Mouse (Mus musculus): Measurements from ENCODE around the gene Smyd3.
"Not testable (repeated sequence)": the region's sequence is repeated elsewhere in the genome, so short reads cannot be mapped to it uniquely, and the experiment has no call there.

The Smyd3 gene

DNA sequence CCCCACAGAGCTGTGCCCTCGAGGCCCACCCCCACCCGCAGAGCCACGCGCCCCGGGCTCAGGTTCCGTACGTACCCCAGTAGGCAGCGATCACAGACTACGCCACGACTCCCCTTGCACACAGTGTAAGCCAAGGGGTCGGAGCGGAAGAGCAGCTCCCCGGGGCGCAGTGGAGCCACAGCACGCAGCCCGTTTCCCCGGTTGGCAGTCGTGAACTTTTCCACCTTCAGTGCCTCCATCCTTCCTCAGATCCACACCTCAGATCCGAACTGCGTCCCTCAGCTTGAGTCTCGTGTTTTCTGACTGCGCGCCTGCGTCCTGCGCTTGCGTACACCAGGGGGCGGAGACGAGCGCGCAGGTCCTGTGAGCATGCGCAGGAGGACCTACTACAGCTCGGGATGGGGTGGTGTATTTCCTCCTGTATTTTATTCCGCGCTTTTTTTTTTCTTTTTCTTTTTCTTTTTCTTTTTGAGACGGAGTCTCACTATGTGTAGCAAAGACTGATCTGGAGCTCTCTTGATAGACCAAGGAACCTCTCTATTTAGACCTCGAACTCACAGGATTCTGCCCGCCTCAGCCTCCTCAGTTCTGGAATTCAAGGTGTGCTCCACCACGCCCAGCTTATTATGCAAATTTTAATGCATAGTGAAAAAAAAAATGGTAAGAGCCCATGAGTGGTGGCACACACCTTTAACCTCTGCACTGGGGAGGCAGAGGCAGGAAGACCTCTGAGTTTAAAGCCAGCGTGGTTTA is at the start of gene Smyd3:
TSS of gene Smyd3 (minus strand) at position 329 of the 753 bp plus-strand sequence.
- in situ Hi-C loops (cut with MboI, MseI) = no loop called here

DNA sequence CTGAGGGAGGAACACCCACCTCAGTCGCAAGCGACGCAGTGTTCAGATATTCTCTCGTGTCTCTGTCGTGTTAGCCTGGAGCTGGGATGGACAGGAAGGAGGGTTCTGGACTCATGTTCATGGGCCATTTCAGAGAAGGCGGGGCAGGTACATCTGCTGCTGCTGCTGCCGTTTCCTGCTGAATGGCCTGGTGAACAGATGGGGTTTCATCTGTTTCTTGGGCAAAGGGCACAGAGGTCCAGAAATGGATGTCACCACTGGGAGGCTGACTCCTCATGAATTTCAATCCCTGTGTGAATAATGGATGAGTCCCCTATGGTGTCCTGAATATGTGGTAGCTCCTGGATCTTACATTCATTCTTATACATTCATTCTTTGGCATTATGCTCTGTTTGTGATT is 49.7 kb upstream of the Smyd3 start:
- in situ Hi-C loops (cut with MboI, MseI) = no loop called here

DNA sequence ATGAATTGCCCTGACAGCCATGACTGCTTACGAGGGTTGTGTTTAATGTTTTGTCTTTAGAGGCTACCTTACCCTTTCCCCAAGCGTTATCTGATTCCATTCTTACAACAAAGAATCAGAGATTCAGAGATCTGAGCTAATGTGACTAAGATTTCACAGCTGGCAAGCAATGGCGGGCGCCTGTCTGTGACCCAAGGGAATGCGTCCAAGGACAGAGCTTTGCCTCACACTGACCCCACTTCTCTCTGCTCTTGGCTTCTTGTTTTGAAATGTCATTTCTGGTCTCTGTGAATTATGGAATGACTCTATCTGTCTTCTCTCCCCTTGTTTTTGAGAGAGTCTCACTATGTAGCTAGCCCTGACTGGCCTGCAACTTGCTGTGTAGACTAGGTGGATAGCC is 46.1 kb upstream of the Smyd3 start:
- in situ Hi-C loops (cut with MboI, MseI) = no loop called here

DNA sequence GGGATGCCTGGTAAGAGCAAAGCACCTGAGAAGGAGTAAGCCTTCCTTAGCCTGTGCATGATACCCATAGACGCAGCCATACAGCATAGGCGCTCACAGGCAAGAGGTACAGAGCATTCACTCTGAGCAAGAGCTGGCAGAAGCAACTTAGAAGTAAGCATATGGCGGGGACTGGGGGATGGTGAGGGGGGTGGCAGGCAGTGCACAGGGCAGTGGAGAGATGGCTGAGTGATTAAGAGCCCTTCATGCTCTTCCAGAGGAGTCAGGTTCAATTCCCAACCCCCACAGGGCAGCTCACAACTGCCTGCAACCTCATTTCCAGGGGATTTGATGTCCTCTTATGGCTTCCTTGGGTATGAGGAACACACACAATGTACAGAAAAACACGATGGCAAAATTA is 45.4 kb upstream of the Smyd3 start:
- in situ Hi-C loops (cut with MboI, MseI) = no loop called here

DNA sequence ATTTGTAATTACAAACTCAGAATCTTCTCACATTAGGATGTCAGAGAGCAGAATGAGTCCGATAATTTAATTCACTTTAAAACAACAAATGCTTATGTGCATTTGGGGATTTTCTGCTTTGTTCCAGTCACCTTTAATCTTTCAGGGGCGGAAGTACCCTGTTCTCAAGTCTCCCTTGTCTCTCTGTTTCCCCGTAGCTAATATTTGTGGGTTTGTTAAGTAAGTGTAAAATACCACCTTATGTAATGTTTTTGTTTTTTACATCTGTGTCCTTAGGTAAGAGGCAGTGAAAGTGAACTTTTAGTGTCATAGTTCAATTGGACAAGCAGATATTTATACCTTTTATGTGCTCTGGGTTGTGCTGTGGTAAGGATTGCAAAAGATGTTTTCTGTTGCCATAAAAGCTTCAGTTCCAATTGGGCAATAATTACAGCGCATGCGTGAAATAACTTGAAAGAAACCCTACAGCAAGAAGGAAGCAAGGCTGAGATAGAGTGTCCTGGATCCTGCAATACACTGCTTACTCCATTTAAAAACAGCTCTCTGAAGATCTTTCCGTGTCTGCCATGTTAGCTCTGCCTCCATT is 43.1 kb upstream of the Smyd3 start:
- in situ Hi-C loops (cut with MboI, MseI) = no loop called here

DNA sequence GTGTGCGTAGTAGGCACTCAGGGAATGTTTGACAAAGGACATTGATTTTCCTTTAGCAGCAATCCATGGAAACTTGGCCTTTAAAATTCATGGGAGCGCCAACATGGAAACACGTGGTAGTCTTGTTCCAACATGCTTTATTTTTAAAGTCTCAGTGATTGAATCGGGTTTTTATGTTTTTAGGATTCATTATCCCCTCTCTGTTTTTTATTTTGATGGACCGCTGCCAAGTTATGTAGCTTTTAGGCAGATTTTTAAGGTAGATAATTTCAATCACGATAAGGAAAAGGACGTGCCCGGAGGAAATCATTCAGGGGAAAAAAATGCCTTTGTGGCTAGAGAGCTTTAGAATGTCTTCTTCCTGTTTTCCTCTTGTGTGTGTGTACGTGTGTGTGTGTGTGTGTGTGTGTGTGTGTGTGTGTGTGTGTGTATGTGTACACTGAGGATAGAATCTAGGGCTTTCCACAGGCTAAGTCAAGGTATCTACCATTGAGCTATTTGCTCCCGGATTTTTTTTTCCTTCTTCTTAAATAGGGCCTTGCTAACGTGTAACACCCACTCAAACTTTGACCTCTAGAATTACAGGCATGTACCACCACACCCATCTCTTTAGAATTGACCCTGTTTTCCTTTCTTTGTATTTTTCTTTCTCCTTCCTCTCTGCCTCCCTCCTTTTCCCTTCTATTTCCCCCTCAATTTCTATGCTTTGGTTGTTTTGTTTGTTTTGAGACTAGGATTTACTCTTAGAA is 41.8 kb upstream of the Smyd3 start:
- in situ Hi-C loops (cut with MboI, MseI) = no loop called here

DNA sequence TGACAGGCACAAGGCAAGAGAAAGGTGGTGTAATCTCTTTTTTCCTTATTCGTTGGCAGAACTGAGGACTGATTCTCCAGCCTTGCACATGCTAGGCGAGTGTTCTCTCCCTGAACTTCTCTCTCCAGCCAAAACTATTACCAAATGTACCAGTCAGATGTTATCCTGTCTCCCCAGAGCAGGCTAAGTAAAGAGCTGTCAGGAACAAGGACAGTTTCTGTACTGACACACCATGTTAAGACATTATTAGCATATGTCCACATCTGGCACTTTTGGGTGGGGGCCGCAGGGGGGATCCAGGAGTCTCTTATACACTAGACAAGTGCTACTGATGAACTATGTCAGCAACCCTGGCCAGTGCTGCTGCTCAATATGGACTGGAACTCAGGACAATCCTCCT is 39.1 kb upstream of the Smyd3 start:
- in situ Hi-C loops (cut with MboI, MseI) = no loop called here

DNA sequence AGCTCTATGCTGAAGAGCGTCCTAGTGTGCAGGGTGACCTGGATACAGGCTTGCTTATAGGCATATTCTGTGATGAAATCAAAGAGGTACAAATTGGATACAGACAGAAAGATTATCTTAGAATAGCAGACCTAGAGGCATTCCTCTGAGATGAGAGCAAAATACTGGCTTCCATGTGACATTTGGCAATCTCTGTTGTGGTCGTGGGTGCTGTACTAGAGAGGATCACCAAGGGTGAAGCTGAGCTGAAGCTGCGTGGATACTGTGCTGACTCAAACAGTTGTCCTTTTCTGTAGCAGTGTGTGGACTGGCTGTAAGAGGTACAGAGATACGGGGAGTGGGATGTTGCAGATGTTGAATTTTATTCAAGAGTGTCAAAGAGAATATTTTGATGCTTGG is 36.1 kb upstream of the Smyd3 start:
- in situ Hi-C loops (cut with MboI, MseI) = no loop called here

DNA sequence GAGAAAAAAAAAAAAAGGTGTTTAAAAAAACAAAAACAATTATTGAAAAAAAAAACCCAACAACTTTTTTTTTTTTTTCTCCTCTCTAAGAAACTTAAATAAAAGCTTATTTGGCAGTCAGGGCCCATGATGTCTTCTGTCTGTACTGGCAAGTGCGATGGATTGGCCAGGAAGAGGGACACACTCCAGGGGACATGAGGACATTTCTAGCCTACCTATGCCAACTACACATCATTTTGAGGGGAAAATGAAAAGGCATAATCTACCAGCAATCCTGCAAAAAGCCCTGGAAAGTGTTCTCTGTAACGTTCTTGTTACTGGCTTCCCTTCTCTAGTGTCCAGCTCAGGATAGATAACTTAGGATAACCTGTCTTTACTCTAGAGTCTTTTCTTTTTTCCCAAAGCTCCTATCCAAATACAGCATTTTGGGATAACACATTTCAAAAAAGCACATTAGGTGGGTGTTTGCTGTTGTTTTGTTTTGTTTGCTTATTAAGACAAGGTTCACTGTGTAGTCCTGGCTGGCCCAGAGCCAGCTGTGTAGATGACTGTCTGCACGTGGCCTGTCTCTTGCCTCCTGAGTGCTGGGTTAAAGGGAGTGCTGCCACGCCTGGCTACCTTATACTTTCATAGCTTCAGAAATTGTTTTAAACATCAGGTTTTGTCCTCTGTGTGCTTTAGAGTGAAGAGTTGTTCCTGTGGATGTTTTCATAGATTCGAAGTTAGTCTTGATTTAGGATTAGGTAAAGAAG is 35.5 kb upstream of the Smyd3 start:
- in situ Hi-C loops (cut with MboI, MseI) = no loop called here

DNA sequence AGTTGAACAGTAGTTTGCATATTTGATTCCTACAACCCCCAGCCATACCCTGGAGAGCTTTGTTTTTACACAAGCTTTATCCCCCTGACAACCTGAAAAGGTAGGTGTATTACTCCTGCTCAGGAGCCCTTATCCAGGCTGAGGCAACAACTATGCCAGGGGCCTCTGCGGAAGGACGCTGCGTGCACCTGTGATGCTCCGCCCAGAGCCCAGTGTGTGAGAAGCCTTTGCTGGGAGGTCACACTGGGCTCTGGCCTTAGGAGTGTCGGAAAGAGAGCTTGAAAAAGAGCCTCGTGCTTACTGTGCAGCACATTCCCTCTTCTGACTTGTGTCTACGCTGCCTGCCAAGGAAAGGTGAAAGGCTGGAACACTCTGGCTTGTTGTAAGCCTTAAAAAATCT is 34.9 kb upstream of the Smyd3 start:
- in situ Hi-C loops (cut with MboI, MseI) = no loop called here

DNA sequence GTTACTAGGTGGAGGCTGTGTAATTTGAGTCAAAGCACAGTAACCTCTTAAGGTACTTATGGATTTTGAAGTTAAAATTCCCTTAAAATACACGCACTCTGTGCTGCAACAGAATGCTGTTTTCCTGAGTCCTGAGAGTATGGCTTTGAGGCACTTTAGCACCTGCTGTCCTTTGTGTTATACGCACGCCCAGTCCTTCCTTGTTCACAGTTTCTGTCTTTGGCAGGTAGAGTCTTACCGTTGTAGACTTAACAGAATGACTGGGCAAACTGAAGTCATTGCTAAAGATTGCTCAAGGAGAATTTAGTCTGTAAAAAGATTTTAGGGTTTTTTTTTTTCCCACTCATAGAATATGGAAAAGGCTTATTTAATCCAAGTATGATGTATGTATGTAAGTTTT is 34.1 kb upstream of the Smyd3 start:
- in situ Hi-C loops (cut with MboI, MseI) = no loop called here

DNA sequence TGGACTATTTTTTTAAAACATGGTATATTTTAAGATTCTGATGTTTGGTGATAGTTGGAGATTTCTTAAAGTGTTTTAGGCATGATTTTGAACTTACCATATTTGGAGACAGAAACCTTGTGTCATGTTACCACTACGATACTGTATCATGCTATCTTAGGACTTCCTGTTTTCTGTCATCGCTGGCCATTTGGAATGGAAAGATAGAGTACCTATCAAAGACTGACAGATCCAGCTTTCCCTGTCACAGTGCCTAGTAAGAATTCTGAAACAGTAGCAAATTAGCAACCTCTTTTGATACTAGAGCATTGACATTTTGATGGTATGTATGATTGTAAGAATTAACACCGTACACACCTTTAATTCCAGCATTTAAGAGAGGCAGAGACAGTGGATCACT is 33.5 kb upstream of the Smyd3 start:
- in situ Hi-C loops (cut with MboI, MseI) = no loop called here

DNA sequence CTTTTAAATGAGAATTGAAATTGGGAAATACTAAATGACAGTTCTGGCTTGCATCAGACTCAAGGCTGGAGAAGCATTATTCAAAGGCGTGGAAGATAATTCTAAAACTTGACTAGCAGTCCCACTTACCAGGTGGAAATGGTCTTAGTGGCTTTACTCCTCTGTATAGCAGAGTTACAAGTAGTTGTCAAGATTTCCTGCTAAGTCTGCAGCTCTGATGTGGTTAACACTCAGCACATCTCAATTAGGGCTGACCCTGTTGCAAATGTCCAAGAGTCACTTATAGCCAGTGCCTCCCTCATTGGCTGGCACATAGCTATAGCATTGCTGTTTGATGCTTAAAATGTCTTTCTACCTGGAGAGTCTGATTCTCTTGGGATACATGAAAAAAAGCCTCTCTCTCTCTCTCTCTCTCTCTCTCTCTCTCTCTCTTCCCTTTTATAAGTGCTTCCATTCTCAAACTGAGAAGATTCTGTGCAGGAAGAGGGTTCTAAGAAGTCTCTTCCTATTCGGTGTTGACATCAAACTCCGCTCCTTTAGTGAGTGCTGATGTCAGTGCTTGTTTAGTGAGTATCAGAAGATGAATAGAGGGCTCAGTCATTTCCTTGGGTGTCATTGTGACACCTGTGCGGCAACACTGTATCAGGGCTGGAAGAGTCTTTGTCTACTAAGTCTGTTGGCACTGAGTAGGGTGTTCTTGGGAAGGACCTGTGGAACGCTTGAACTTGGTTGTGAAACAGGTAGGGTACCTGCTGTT is 31.3 kb upstream of the Smyd3 start:
- in situ Hi-C loops (cut with MboI, MseI) = no loop called here

DNA sequence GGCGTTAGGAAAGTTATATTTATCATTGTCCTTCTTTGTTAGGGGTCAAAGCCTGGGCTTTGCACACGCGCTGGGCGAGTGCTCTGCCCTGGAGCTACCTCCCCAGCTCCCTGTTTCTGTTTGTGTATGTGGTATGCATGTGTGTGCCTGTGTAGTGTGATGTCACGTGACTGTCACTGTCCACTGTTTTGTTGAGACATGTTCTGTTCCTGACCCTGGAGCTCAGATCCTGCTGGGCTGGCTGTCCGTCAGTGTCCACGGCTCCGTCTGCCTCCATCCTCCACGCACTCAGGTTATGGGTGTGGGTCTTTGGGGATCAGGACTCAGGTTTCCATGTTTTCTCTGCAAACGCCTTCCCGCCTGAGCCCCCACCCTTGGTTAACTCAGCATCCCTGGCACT is 30.4 kb upstream of the Smyd3 start:
- in situ Hi-C loops (cut with MboI, MseI) = no loop called here

DNA sequence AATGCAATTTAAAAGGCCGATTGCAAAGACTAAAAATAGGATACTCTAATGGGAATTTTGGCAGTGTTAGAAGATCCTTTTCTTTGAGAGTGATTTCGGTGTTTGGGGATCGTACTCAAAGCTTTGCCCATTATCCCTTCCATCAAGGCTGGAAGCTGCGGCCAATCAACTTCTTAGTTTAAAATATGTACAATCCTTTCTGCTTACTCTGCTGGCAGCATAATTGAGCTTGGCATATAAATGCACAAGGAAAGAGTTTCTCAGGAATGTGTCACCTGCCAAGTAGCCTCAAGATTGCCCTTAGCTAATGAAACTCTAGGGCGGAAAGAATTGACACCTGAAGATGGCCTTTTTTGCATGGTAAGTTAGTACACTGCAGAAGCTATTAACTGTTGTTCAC is 29.3 kb upstream of the Smyd3 start:
- in situ Hi-C loops (cut with MboI, MseI) = no loop called here

DNA sequence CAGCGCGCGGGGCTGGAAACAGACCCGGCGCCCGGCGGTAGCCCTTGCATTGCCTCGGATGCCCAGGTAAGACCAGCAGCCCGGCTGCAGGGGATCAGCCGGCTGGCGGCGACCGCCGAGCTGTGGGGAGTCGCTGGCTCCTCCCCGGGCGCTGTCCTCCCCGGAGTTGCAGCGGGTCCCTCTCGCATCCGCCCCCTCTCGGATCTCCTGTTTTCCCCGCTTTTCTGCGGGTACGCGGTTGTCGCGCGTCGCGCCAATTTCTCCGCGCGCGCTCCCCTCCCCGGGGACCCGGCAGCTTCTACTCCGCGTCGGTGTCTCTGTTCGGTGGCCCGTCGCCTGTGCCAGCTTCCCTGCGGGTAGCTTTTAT is 28.7 kb upstream of the Smyd3 start:
- in situ Hi-C loops (cut with MboI, MseI) = no loop called here

DNA sequence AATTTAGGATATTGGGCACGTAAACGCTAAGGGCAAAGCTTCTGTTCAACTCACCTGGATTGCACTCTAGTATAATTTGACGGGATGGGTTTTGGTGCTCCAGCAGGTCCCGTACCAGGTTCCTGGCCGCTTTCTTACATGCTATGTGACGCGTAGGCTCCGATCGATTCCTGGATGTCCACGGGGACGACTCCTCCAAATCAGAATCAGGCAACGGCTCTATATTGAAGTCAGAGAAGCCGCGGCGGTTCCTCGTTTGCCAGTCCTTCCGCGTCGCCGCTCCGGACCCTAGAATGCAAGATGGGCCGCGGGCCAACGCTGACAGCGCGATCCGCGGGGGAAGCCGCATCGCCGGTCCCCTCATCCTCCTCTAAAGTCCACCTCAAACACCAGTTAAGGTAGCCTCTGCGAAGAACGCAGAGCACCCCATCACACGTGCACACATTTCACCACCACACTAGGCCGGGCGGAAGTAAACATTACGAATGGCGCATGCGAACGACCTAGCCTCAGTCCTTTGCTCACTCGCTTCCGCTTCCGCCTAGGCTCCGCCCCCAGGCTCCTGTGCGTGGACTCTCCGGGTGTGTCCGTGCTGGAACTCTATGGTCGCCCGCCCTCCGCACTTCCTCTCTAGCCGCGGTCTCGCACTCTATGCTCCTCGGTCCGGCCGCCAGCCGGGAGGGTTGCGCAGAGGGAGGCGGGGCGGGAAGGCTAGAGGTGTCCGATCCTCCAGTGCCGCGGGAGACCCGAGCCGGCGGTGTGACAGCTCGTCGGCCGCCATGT is 28.1 kb upstream of the Smyd3 start, which contains the start of the genes Tfb2m and Cnst:
TSS of gene Tfb2m (minus strand) at position 500 of the 783 bp plus-strand sequence.
TSS of gene Cnst (plus strand) at position 603 of the 783 bp plus-strand sequence.
- in situ Hi-C loops (cut with MboI, MseI) = not testable (repeated sequence)

DNA sequence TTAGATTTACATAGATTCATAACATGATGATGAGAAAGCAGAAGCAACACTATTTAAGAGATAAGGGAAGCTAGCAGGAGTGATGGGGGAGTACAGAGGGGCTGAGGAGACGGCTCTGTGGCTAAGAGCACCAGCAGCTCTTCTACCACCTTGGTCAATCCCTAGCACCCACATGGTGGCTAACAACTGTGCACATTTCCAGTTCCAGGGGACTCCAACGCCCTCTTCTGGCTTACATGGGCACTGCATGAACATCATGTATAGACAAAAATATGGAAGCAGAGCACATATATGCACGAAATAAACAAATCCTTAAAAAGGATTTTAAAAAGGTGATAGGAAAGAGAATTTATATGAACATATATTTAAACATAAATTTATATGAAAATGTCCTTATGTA is 23.7 kb upstream of the Smyd3 start:
- in situ Hi-C loops (cut with MboI, MseI) = no loop called here

DNA sequence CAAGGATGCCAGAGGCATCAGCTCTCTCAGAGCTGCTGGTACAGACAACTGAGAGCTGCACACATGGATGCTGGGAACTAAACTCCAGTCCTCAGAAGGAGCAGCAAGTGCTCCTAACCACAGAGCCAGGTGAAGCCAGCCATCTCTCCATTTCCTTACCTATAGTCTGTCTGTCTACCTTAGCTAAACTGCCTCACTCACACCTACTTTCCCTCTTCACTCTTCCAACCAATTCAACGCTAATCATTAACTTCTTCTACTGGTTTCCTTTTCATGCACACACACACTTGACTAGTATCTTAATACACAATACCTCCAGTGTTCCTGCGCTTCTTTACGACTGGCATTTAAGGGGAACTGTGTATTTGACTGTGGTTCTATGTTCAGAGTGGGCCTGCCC is 22.0 kb upstream of the Smyd3 start:
- in situ Hi-C loops (cut with MboI, MseI) = no loop called here

DNA sequence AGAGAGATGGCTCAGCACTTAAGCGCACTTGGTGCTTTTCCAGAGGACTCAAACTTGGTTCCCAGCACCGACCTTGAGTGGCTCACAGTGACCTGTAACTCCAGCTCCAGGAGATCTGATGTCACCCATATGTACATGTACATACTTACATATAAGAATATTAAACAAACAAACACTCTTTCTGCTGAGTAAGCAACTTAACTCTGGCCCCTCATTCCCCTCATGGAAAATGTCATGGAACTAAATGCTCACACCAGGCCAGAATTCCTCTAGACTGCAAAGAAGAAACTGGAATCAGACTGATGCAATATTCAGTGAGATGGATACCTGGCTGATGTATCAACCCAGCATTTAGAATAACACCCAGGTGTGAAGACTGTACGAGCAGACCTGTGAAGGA is 21.2 kb upstream of the Smyd3 start:
- in situ Hi-C loops (cut with MboI, MseI) = no loop called here

DNA sequence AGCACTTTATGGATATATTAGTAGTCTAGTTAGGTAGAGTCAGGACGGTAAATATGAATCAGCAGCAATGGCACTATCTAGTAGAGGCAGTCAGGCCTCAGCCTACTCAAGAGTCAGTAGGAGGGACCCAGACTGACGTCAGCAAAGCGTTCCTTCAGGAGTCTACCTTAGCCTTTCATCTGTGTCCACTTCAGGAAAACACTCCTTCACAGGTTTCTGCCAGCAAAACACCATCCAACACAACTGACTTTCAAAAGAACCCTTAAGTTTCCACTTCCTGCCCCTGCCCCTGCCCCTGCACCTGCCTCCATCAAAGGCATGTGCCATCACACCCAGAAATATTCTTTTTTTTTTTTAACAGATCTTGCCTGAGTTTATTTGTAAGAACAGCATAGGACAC is 2.1 kb upstream of the Smyd3 start:
- in situ Hi-C loops (cut with MboI, MseI) = no loop called here

Data from T-helper 1 cell (primary cell).